Mouse (Mus musculus): ENCODE measurements around the gene Tm2d1. TPM values are rescaled to one million over a fixed set of nuclear protein-coding genes. Genes with fewer than 3 reads are reported as not detected.
A peak's percentile ranks its signal among the peaks of the same experiment; 100 is the strongest.

Tm2d1 gene
- total RNA-seq, 2 experiments from 2014 or later, result 30.9 to 33.7 TPM

GRCm38 (mm10) chr4:98322223-98322622 is 60.9 kb downstream of the Tm2d1 start:
- peak; percentile 93 for DNase-seq

DNA sequence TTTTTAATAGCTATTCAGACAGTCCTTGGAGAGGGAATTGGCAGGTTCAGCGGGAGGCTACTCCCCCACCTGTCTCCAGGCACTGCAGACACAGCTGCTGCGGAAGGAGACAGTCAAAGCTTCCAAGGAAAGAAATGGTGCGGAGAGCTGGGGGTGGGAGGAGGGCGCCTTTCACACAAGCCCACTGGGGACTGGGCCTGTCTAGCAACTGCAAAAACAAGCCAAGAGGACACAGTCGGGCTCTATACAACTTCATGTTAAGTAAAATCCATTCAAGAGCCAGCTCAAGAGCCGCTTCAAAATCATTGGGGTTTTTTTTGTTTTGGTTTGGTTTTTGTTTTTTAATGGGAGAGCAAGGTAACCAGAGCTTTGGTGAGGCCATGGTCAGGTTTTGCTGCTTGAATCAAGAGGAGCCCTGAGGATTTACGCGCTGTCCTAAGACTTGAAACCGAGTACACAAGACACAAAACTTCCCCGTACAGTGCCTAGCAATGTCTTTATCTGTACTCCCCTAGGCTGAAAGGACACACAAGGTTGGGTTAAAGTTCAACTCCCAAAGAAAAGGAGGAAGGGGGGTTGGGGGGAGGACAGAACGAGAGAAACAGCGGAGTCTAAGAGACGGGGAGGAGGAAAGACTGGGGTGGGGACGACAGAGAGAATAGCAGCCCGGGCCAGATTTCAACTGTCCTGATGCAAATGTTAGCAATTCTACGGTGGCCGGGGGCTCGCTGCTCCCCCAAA is 61.6 kb downstream of the Tm2d1 start:
- DNase-seq, result peak; percentile 77

DNA sequence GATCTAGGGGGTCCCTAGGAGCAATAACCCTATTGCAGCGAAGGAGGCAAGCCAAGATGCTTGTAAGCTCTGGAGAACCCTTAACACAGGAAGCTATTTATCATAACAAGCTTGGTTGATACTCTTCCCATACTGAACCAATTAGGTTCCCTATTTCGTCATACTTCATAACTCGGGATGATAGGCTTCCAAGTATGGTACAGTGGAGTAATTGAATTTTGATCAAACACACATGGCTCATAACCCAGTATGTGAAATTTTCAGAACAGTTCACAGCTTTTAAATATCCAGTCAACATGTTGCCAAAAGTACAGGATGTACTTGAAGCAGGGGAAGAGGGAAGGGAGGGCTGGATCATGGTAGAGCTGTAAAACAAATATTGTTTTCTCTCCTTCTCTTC is 64.3 kb downstream of the Tm2d1 start:
- no peak for DNase-seq

GRCm38 (mm10) chr4:98317149-98317548 is 66.0 kb downstream of the Tm2d1 start:
- no peak for DNase-seq

Other genes starting within 250 kb of the Tm2d1 start
- 1 to 10 TPM; 1.6 to 2.6 TPM for gene Patj, start 12.5 kb upstream of the Tm2d1 start, total RNA-seq (2021)

All from gastrocnemius, postnatal 25 days (tissue).